Mouse (Mus musculus) layer of hippocampus, postnatal 25 days (tissue): ENCODE results near the gene B3galnt2. TPM values are rescaled to one million over a fixed set of nuclear protein-coding genes. Genes with fewer than 3 reads are reported as not detected.

ENCODE experiments used
- total RNA-seq, 2 experiments: library from RNA; stranded (reverse); gene quantifications; 2 replicates each; pipeline ENCODE4 v1.2.3; 2021

Gene B3galnt2
- total RNA-seq, 2 experiments from 2014 or later = 12.7 to 15.5 TPM

Other genes starting within 250 kb of the B3galnt2 start
- gene Gng4, start 170.4 kb upstream of the B3galnt2 start, total RNA-seq = 10 to 100 TPM; 24.6 to 25.5 TPM
- 10 to 100 TPM; 61.3 to 89.7 TPM for gene Tbce, start 85.2 kb downstream of the B3galnt2 start, total RNA-seq
- gene Arid4b, start 108.8 kb downstream of the B3galnt2 start, total RNA-seq = 10 to 100 TPM; 39.3 to 48.1 TPM
- 10 to 100 TPM; 53.7 to 62.0 TPM for gene Ggps1, start 109.0 kb downstream of the B3galnt2 start, total RNA-seq